In genomic region chr10:120895899-120896289, GRCm38 (mm10) we compare ENCODE assay signal across 9 mouse cellular contexts. TPM values are rescaled to one million over a fixed set of nuclear protein-coding genes. Genes with fewer than 3 reads are reported as not detected.
A peak's percentile ranks its signal among the peaks of the same experiment; 100 is the strongest.
DNase-seq lines count a peak whose midpoint lies in the region; ATAC-seq and TF ChIP-seq lines count a peak whose summit lies in the region.
"Had no signal": no experiment of that assay in that cellular context is flagged by ENCODE, and none has a peak within 500 bp of the region (broad histone marks: within the 10 kb centered on the region; RNA-seq: fewer than 3 reads in every experiment).

No protein-coding gene starts in this region.

- DNase-seq in layer of hippocampus, adult 2 months (ENCODE audit: low spot score in 2 of 2) = no peak
- no peak for DNase-seq in layer of hippocampus, adult 11-12 months (ENCODE audit: low spot score)
- DNase-seq in intestine, embryonic 14.5 days (ENCODE audit: low spot score) = no peak
- no peak for DNase-seq in c-Kit-positive CD71-positive TER-119-positive erythroid progenitor cells, embryonic 14.5 days (ENCODE audit: low spot score)
- DNase-seq in midbrain, embryonic 11.5 days (ENCODE audit: low spot score, missing footprints) = no peak

- H3K4me1 ChIP-seq in intestine, embryonic 14.5 days (replicated peaks; ENCODE audit: control insufficient read depth, insufficient read depth, low read length) = peaks cover 8% of the 10 kb centered on the region; the same call in 1 of the 2 replicates
- no peaks in the 10 kb centered on the region; the same call in none of the 2 replicates for H3K4me1 ChIP-seq in midbrain, embryonic 11.5 days (ENCODE audit: control insufficient read depth, insufficient read depth, low read length)

- no peak overlapping the region for H3K4me3 ChIP-seq in layer of hippocampus, adult 2 months
- no peak overlapping the region for H3K4me3 ChIP-seq in intestine, embryonic 14.5 days (ENCODE audit: low read depth, low read length)
- H3K4me3 ChIP-seq in midbrain, embryonic 11.5 days (ENCODE audit: low read depth, low read length) = no peak overlapping the region
- H3K4me3 ChIP-seq: forebrain, embryonic 12.5 days had no signal

- peak; percentile 30 for TF ChIP-seq CTCF in layer of hippocampus, adult 2 months (conservative IDR thresholded peaks at IDR 0.05)

- no peaks in the 10 kb centered on the region for H3K36me3 ChIP-seq in intestine, embryonic 14.5 days (ENCODE audit: control insufficient read depth, insufficient read depth, low read length)
- no peaks in the 10 kb centered on the region for H3K36me3 ChIP-seq in midbrain, embryonic 11.5 days (ENCODE audit: control insufficient read depth, insufficient read depth, low read length)
- H3K36me3 ChIP-seq: forebrain, embryonic 12.5 days had no signal

- no peaks in the 10 kb centered on the region for H3K9me3 ChIP-seq in intestine, embryonic 14.5 days (ENCODE audit: control insufficient read depth, low read length)
- no peaks in the 10 kb centered on the region; the same call in 1 of the 2 replicates for H3K9me3 ChIP-seq in midbrain, embryonic 11.5 days (ENCODE audit: control insufficient read depth, low read length)

- H3K4me2 ChIP-seq in intestine, embryonic 14.5 days (ENCODE audit: low read length) = 0 out of 2 replicates have a peak overlapping the region, but pooled peaks have one; percentile 1
- H3K4me2 ChIP-seq in midbrain, embryonic 11.5 days = no peak overlapping the region
- H3K4me2 ChIP-seq: forebrain, embryonic 12.5 days had no signal

- no peak overlapping the region for H3K9ac ChIP-seq in intestine, embryonic 14.5 days (ENCODE audit: low read length)
- no peak overlapping the region for H3K9ac ChIP-seq in midbrain, embryonic 11.5 days (ENCODE audit: low read length)
- H3K9ac ChIP-seq: forebrain, embryonic 12.5 days had no signal

- H3K27me3 ChIP-seq in intestine, embryonic 14.5 days (replicated peaks; ENCODE audit: control insufficient read depth, insufficient read depth, low read length) = no peaks in the 10 kb centered on the region
- H3K27me3 ChIP-seq in midbrain, embryonic 11.5 days (ENCODE audit: control insufficient read depth, insufficient read depth, low read length) = peaks cover 3% of the 10 kb centered on the region; the same call in 1 of the 2 replicates

- H3K27ac ChIP-seq in layer of hippocampus, adult 2 months = no peak overlapping the region
- H3K27ac ChIP-seq in intestine, embryonic 14.5 days (ENCODE audit: low read depth) = no peak overlapping the region
- no peak overlapping the region for H3K27ac ChIP-seq in midbrain, embryonic 11.5 days (ENCODE audit: low read depth, low read length)
- H3K27ac ChIP-seq: forebrain, embryonic 12.5 days had no signal

- peak; percentile 87 for ATAC-seq in activated CD4-positive, CD25-positive, alpha-beta regulatory T cell, adult 4 months
- no peak for ATAC-seq in intestine, embryonic 14.5 days (replicated peaks; ENCODE audit: low FRiP score, low TSS enrichment, low read depth)
- peak; percentile 62 for ATAC-seq in neutrophil, adult 5-6 weeks (ENCODE audit: extremely low read depth, insufficient number of reproducible peaks, low FRiP score, poor library complexity, severe bottlenecking)
- no peak for ATAC-seq in frontal cortex, adult (ENCODE audit: low TSS enrichment)
- no peak for ATAC-seq in midbrain, embryonic 11.5 days (ENCODE audit: low FRiP score)

- WGBS in intestine, embryonic 14.5 days = 27% methylated on average over 15 of the region's 15 CpGs
- WGBS in midbrain, embryonic 11.5 days = 27% methylated on average over 15 of the region's 15 CpGs

RNA-seq across cellular contexts. Expression of gene Msrb3, which starts 3.0 kb away (rescaled TPM):
- total RNA-seq in layer of hippocampus, adult 2 months (2021) = 1 to 10 TPM; 4.0 to 4.9 TPM
- under 1 TPM; 0.38 to 0.66 TPM for polyA plus RNA-seq in activated CD4-positive, CD25-positive, alpha-beta regulatory T cell, adult 4 months (2017; shearing (Covaris generic))
- 17.6 and 18.2 TPM in 2 replicates for polyA plus RNA-seq in intestine, embryonic 14.5 days (2014; fragmentation: Nextera tagmentation; extraction: Ambion mirVana)
- total RNA-seq in neutrophil, adult 5-6 weeks (2017) = not detected in 2 replicates
- polyA plus RNA-seq in midbrain, embryonic 11.5 days (2014; fragmentation: Nextera tagmentation; extraction: Ambion mirVana) = 3.9 and 4.6 TPM in 2 replicates

Comparison
In these comparisons a context has a peak if more than half of its experiments do, and no peak if none do; other contexts are left out.
1. ATAC-seq: peak in activated CD4-positive, CD25-positive, alpha-beta regulatory T cell, adult 4 months (single experiment) and neutrophil, adult 5-6 weeks (single experiment); none in intestine, embryonic 14.5 days (single experiment), frontal cortex, adult (single experiment) and midbrain, embryonic 11.5 days (single experiment).